Mouse (Mus musculus) limb, embryonic 12.5 days (tissue): ENCODE results near the gene Cyp2u1. TPM values are rescaled to one million over a fixed set of nuclear protein-coding genes. Genes with fewer than 3 reads are reported as not detected.

ENCODE experiments used
- ATAC-seq: fragments of 200-750 bp; cut with Nextera tagmentation; 2 replicates; pipeline ENCODE4 v1.8.0; 2017; ENCODE audit warnings: low read depth, moderate TSS enrichment; ENCODE audit not compliant: insufficient number of reproducible peaks, insufficient read depth, low FRiP score, low TSS enrichment
- H3K27ac ChIP-seq: fragments of 300-500 bp; sonication (generic); 2 replicates; pipeline ENCODE4 v1.5.1; 2016; ENCODE audit warnings: mild to moderate bottlenecking, moderate library complexity
- H3K27me3 ChIP-seq: fragments of 300-500 bp; sonication (generic); 2 replicates; pipeline ENCODE4 v1.6.1; 2016; ENCODE audit warnings: mild to moderate bottlenecking, moderate library complexity
- H3K36me3 ChIP-seq: fragments of 300-500 bp; sonication (generic); 2 replicates; pipeline ENCODE4 v1.6.1; 2016; ENCODE audit warnings: mild to moderate bottlenecking, moderate library complexity
- H3K4me1 ChIP-seq: fragments of 300-500 bp; sonication (generic); replicated peaks from 2 replicates; pipeline ENCODE4 v1.6.1; 2016
- H3K4me2 ChIP-seq: fragments of 300-500 bp; sonication (generic); 2 replicates; pipeline ENCODE4 v1.6.1; 2016; ENCODE audit warnings: mild to moderate bottlenecking, moderate library complexity
- H3K4me3 ChIP-seq: fragments of 300-500 bp; sonication (generic); replicated peaks from 2 replicates; pipeline ENCODE4 v1.5.1; 2016; ENCODE audit warnings: mild to moderate bottlenecking
- H3K9ac ChIP-seq: fragments of 300-500 bp; sonication (generic); replicated peaks from 2 replicates; pipeline ENCODE4 v1.6.1; 2016; ENCODE audit warnings: mild to moderate bottlenecking, moderate library complexity
- H3K9me3 ChIP-seq: fragments of 300-500 bp; sonication (generic); 2 replicates; pipeline ENCODE4 v1.6.1; 2016; ENCODE audit warnings: mild to moderate bottlenecking, moderate library complexity
- WGBS: fragments of 180-500 bp; shearing (Covaris S2); methylation state at CpG from one replicate; pipeline ENCODE4 v1.1.7; 2016; 5-methylcytosine and 5-hydroxymethylcytosine counted together
- polyA plus RNA-seq: library from polyadenylated mRNA; unstranded; fragments of >200 nt; fragmentation: Nextera tagmentation; extraction: Ambion mirVana; gene quantifications from 2 replicates; pipeline ENCODE4 v1.2.1, GENCODE M21; 2016

Gene Cyp2u1
- polyA plus RNA-seq, 1 experiment from 2014 or later: 2.4 TPM

GRCm38 (mm10) chr3:131335117-131335547, 32.1 kb upstream of the Cyp2u1 start:
- WGBS: 43% methylated on average over 8 of the region's 8 CpGs
- no peak for ATAC-seq
- Histone ChIP-seq H3K4me1 (peaks cover 36% of the 10 kb centered on the region), H3K4me3 (no peak overlapping the region), H3K27ac (peak overlapping the region; percentile 35; the same call in 1 of the 2 replicates), H3K9me3 (no peaks in the 10 kb centered on the region), H3K9ac (no peak overlapping the region), H3K4me2 (peak overlapping the region; percentile 56), H3K27me3 (no peaks in the 10 kb centered on the region), H3K36me3 (no peaks in the 10 kb centered on the region)

DNA sequence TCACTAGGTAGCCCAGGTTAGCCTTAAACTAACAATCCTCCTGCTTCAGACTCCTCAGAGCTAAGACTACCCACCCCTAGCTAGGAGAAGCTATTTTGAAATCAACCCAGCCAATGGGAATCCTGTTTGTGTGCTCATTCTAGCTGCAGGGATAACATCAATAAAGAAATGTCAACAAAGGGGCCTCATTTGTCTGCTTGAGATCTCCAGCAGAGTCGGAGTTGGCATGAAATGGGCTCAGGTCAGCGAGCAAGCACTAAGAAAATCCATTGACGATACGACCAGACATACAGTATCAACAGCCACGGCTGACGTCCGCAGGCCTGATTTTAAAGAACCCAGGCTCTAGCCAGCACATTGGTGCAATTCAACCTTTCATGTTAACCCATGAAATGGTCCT, 24.2 kb upstream of the Cyp2u1 start:
- ATAC-seq: no peak
- WGBS: 83% methylated on average over 7 of the region's 7 CpGs
- no peaks in the 10 kb centered on the region for H3K36me3 ChIP-seq
- no peaks in the 10 kb centered on the region; the same call in 1 of the 2 replicates for H3K9me3 ChIP-seq
- peaks cover 21% of the 10 kb centered on the region; the same call in 1 of the 2 replicates for H3K4me1 ChIP-seq
- H3K4me2 ChIP-seq: no peak overlapping the region
- no peak overlapping the region for H3K9ac ChIP-seq
- no peak overlapping the region for H3K4me3 ChIP-seq
- no peak overlapping the region for H3K27ac ChIP-seq
- no peaks in the 10 kb centered on the region for H3K27me3 ChIP-seq

GRCm38 (mm10) chr3:131326637-131327036, 23.6 kb upstream of the Cyp2u1 start:
- Histone ChIP-seq H3K36me3 (no peaks in the 10 kb centered on the region), H3K27me3 (no peaks in the 10 kb centered on the region), H3K9me3 (no peaks in the 10 kb centered on the region; the same call in 1 of the 2 replicates), H3K4me2 (no peak overlapping the region), H3K4me1 (peaks cover 26% of the 10 kb centered on the region; the same call in 1 of the 2 replicates), H3K4me3 (no peak overlapping the region), H3K9ac (no peak overlapping the region), H3K27ac (no peak overlapping the region)
- WGBS: 78% methylated on average over 4 of the region's 4 CpGs
- no peak for ATAC-seq

- H3K27ac ChIP-seq: no peak overlapping the region
- 41% methylated on average over 14 of the region's 14 CpGs for WGBS
- ATAC-seq: no peak
- H3K9ac ChIP-seq: no peak overlapping the region
- H3K9me3 ChIP-seq: no peaks in the 10 kb centered on the region
- H3K4me3 ChIP-seq: no peak overlapping the region
- 0 out of 2 replicates have a peak, but pooled peaks cover 3% of the 10 kb centered on the region for H3K27me3 ChIP-seq
- peaks cover 30% of the 10 kb centered on the region for H3K4me1 ChIP-seq
- H3K4me2 ChIP-seq: no peak overlapping the region
- no peaks in the 10 kb centered on the region for H3K36me3 ChIP-seq
Observed at GRCm38 (mm10) chr3:131322081-131322815, 19.2 kb upstream of the Cyp2u1 start.

DNA sequence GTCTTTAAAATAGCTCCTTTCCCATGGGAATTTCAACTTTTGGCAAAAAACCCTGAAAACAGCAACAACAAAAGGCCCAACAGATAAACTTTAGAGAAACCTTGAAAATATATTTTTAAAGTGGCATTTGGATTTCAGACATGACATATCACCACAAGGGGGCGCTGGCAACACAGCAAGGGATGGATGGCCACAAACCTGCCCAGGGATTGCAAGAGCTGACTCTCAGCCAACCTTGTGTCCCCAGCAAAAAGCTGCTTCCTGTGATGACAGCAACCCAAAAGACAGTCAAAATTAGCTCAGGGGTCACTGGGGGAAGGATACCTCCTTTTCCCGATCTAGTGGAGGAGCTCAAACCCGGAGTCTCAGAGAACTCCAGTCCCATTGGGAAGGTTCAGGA, 17.2 kb upstream of the Cyp2u1 start:
- H3K27ac ChIP-seq: no peak overlapping the region
- peaks cover 32% of the 10 kb centered on the region for H3K4me1 ChIP-seq
- WGBS: 4% methylated on average over 3 of the region's 3 CpGs
- no peak for ATAC-seq
- H3K36me3 ChIP-seq: no peaks in the 10 kb centered on the region
- H3K9me3 ChIP-seq: no peaks in the 10 kb centered on the region
- H3K9ac ChIP-seq: no peak overlapping the region
- H3K4me2 ChIP-seq: no peak overlapping the region
- H3K27me3 ChIP-seq: peaks cover 6% of the 10 kb centered on the region; the same call in 1 of the 2 replicates
- no peak overlapping the region for H3K4me3 ChIP-seq

- H3K36me3 ChIP-seq: no peaks in the 10 kb centered on the region
- H3K4me2 ChIP-seq: no peak overlapping the region
- no peak overlapping the region for H3K4me3 ChIP-seq
- no peak overlapping the region for H3K9ac ChIP-seq
- H3K9me3 ChIP-seq: no peaks in the 10 kb centered on the region
- ATAC-seq: no peak
- peaks cover 6% of the 10 kb centered on the region; the same call in 1 of the 2 replicates for H3K27me3 ChIP-seq
- no peak overlapping the region for H3K27ac ChIP-seq
- WGBS: 68% methylated on average over 2 of the region's 2 CpGs
- H3K4me1 ChIP-seq: peaks cover 32% of the 10 kb centered on the region
Observed at GRCm38 (mm10) chr3:131318211-131318610, 15.2 kb upstream of the Cyp2u1 start.

- Histone ChIP-seq H3K4me1 (peaks cover 25% of the 10 kb centered on the region), H3K4me2 (no peak overlapping the region), H3K4me3 (no peak overlapping the region), H3K27me3 (peaks cover 6% of the 10 kb centered on the region; the same call in 1 of the 2 replicates), H3K36me3 (no peaks in the 10 kb centered on the region), H3K9me3 (no peaks in the 10 kb centered on the region), H3K27ac (no peak overlapping the region), H3K9ac (no peak overlapping the region)
- WGBS: 57% methylated on average over 1 of the region's 1 CpGs
- ATAC-seq: no peak
Observed at GRCm38 (mm10) chr3:131317126-131317525, 14.1 kb upstream of the Cyp2u1 start.

DNA sequence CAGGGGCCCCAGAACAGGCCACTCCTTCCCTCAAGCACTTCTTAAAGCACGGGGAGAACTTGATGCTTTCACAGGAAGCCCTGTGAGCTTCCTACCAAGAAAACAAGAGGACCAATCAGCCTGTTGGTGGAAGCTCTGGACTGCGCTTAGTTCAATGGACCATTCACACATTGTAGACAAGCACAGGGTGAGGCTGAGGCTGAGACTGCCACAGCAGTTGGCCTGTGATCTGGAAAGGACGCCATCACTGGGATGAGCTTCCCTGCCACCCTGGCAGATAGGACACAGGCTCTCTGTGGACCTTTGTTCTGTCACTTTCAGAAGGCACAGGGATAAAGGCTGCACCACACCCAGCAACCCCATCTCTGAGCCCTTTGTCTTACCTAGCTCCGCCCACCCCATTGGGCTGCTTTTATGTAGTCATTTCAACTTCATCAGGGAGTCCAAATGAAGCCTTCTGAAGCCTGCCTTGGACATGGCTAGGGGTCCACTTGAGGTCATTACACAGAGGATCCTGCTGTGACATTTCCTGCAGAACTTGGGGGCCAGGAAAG, 13.0 kb upstream of the Cyp2u1 start:
- ATAC-seq: no peak
- peak overlapping the region; percentile 36 for H3K4me2 ChIP-seq
- H3K9me3 ChIP-seq: no peaks in the 10 kb centered on the region
- H3K4me1 ChIP-seq: peaks cover 19% of the 10 kb centered on the region
- H3K4me3 ChIP-seq: peak overlapping the region; percentile 8; the same call in 1 of the 2 replicates
- H3K9ac ChIP-seq: no peak overlapping the region
- peaks cover 6% of the 10 kb centered on the region; the same call in 1 of the 2 replicates for H3K27me3 ChIP-seq
- no peaks in the 10 kb centered on the region for H3K36me3 ChIP-seq
- 34% methylated on average over 4 of the region's 4 CpGs for WGBS
- H3K27ac ChIP-seq: peak overlapping the region; percentile 20; the same call in 1 of the 2 replicates

- Histone ChIP-seq H3K4me2 (no peak overlapping the region), H3K27ac (no peak overlapping the region), H3K36me3 (no peaks in the 10 kb centered on the region), H3K4me1 (peaks cover 11% of the 10 kb centered on the region), H3K9me3 (peaks cover 14% of the 10 kb centered on the region), H3K9ac (no peak overlapping the region), H3K27me3 (peaks cover 4% of the 10 kb centered on the region; the same call in 1 of the 2 replicates), H3K4me3 (no peak overlapping the region)
- 83% methylated on average over 9 of the region's 9 CpGs for WGBS
- ATAC-seq: no peak
Observed at GRCm38 (mm10) chr3:131312340-131312739, 9.3 kb upstream of the Cyp2u1 start.

GRCm38 (mm10) chr3:131310572-131310971, 7.5 kb upstream of the Cyp2u1 start:
- no peaks in the 10 kb centered on the region for H3K27me3 ChIP-seq
- H3K9me3 ChIP-seq: peaks cover 14% of the 10 kb centered on the region
- peaks cover 3% of the 10 kb centered on the region; the same call in 1 of the 2 replicates for H3K4me1 ChIP-seq
- no peak for ATAC-seq
- no peak overlapping the region for H3K4me3 ChIP-seq
- H3K27ac ChIP-seq: no peak overlapping the region
- no peak overlapping the region for H3K4me2 ChIP-seq
- no peak overlapping the region for H3K9ac ChIP-seq
- 88% methylated on average over 4 of the region's 4 CpGs for WGBS
- H3K36me3 ChIP-seq: no peaks in the 10 kb centered on the region

DNA sequence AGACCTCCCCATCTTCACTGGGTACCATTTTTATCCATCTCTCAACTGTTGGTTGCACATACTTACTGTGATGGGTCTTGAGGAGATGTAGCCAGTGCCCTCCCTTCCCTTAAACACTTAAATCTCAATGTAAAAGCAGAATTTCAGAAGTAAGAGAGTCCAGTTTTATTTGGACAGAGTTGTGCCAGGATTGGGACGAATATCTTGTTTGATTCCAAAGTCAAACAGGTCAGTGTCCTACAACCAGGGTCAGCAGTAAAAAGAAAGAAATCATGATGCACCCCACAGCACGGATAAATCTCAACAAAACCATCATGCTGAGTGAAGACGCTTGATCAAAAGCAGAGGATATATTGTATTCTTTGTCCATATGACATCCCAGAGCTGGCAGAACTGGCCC, 4.8 kb upstream of the Cyp2u1 start:
- no peak for ATAC-seq
- Histone ChIP-seq H3K36me3 (no peaks in the 10 kb centered on the region), H3K4me2 (no peak overlapping the region), H3K9ac (no peak overlapping the region), H3K4me1 (0 out of 2 replicates have a peak, but pooled peaks cover 3% of the 10 kb centered on the region), H3K4me3 (no peak overlapping the region), H3K9me3 (peaks cover 14% of the 10 kb centered on the region), H3K27me3 (no peaks in the 10 kb centered on the region), H3K27ac (no peak overlapping the region)
- whole genome bisulfite sequencing: 84% methylated on average over 3 of the region's 3 CpGs
